Mouse (Mus musculus) G1E (cell line): ENCODE data around the gene Gm28051.

Source experiments
- CTCF ChIP-seq: IDR thresholded peaks from 2 replicates; pipeline ENCODE4 v1.5.1; 2012; ENCODE audit warnings: low read depth, low read length, inconsistent platforms, mixed read lengths
- GATA1 ChIP-seq: IDR thresholded peaks from 2 replicates; pipeline ENCODE4 v1.6.1; 2012; ENCODE audit warnings: borderline replicate concordance, low read length, inconsistent platforms, mixed read lengths
- GATA2 ChIP-seq: IDR thresholded peaks from 2 replicates; pipeline ENCODE4 v1.6.1; 2012; ENCODE audit warnings: low read depth, low read length, inconsistent platforms, borderline replicate concordance
- POLR2AphosphoS5 ChIP-seq: IDR thresholded peaks from 2 replicates; pipeline ENCODE4 v1.6.1; 2012; ENCODE audit warnings: low read depth, low read length, inconsistent platforms; ENCODE audit not compliant: insufficient replicate concordance
- TAL1 ChIP-seq: conservative IDR thresholded peaks from 2 replicates; pipeline ENCODE4 v1.6.1; 2012; ENCODE audit warnings: low read depth, low read length, inconsistent platforms, mixed read lengths

- TF ChIP-seq TAL1 (no peak), CTCF (no peak), GATA1 (no peak), POLR2AphosphoS5 (no peak), GATA2 (no peak)
Measured at GRCm38 (mm10) chr12:102743589-102744574, 13.7 kb downstream of the Gm28051 start, which contains the start of the genes Moap1 and Tmem251.
